Mouse (Mus musculus) CH12.LX (cell line): ENCODE measurements around the gene Macf1. TPM values are rescaled to one million over a fixed set of nuclear protein-coding genes. Genes with fewer than 3 reads are reported as not detected.

ENCODE experiments used
- DNase-seq: peaks from one replicate; pipeline ENCODE4 v3.0.0-alpha.2; 2013; ENCODE audit errors: extremely low read depth
- H3K27ac ChIP-seq: 2 replicates; pipeline ENCODE4 v1.5.1; 2012; ENCODE audit warnings: low read depth, mild to moderate bottlenecking, control low read depth, moderate library complexity; ENCODE audit not compliant: insufficient read depth
- H3K27me3 ChIP-seq: replicated peaks from 2 replicates; pipeline ENCODE3; 2012; ENCODE audit warnings: inconsistent platforms
- H3K36me3 ChIP-seq, 2 experiments: replicated peaks in 1 of 2; 2 replicates each; pipeline versions ENCODE3 to v1.6.1; 2012; ENCODE audit warnings: inconsistent platforms in 1 of 2, low read length in 1 of 2, mild to moderate bottlenecking in 1 of 2, mixed read lengths in 1 of 2, moderate library complexity in 1 of 2; ENCODE audit not compliant: control insufficient read depth in 1 of 2, insufficient read depth in 1 of 2
- H3K4me1 ChIP-seq, 2 experiments: 2 replicates each; pipeline ENCODE4 v1.6.1; 2012; ENCODE audit warnings: inconsistent platforms in 1 of 2, moderate library complexity in 1 of 2; ENCODE audit not compliant: insufficient read depth in 2 of 2, control insufficient read depth in 1 of 2
- H3K4me2 ChIP-seq: 2 replicates; pipeline ENCODE4 v1.6.1; 2012; ENCODE audit warnings: low read depth, mild to moderate bottlenecking, control low read depth; ENCODE audit not compliant: poor library complexity, insufficient read depth, severe bottlenecking
- H3K4me3 ChIP-seq, 3 experiments: fragments of 150-350 bp in 1 of 3; sonication (generic) in 1 of 3; replicated peaks in 1 of 3; 2 replicates each; pipeline versions ENCODE3 to v1.5.1; 2011 to 2012; ENCODE audit warnings: low read depth in 2 of 3, low read length in 2 of 3, mild to moderate bottlenecking in 2 of 3, moderate library complexity in 2 of 3, control low read depth in 1 of 3, improper control_type of control experiment in 1 of 3, inconsistent platforms in 1 of 3, mixed read lengths in 1 of 3; ENCODE audit not compliant: poor library complexity in 1 of 3
- H3K79me2 ChIP-seq: replicated peaks from 2 replicates; pipeline ENCODE4 v1.6.1; 2012; ENCODE audit warnings: mild to moderate bottlenecking, moderate library complexity; ENCODE audit not compliant: control insufficient read depth, poor library complexity, insufficient read depth, severe bottlenecking; ENCODE audit errors: extremely low read depth
- H3K9ac ChIP-seq: 2 replicates; pipeline ENCODE4 v1.6.1; 2012; ENCODE audit warnings: low read depth, mild to moderate bottlenecking, control low read depth, moderate library complexity; ENCODE audit not compliant: insufficient read depth
- H3K9me3 ChIP-seq: replicated peaks from 2 replicates; pipeline ENCODE3; 2012; ENCODE audit warnings: low read length, inconsistent platforms, mixed read lengths
- CTCF ChIP-seq, 2 experiments: IDR thresholded peaks in 1 of 2; conservative IDR thresholded peaks in 1 of 2; 2 replicates each; pipeline ENCODE4 v1.5.1; 2011 to 2012; ENCODE audit warnings: low read depth in 2 of 2, low read length in 2 of 2, improper control_type of control experiment in 1 of 2, inconsistent platforms in 1 of 2, mild to moderate bottlenecking in 1 of 2, moderate library complexity in 1 of 2
- ELF1 ChIP-seq: IDR thresholded peaks from 2 replicates; pipeline ENCODE4 v1.6.1; 2014; ENCODE audit warnings: low read depth, mild to moderate bottlenecking, inconsistent platforms, low read length, improper control_type of control experiment
- JUN ChIP-seq: IDR thresholded peaks from 2 replicates; pipeline ENCODE4 v1.6.1; 2011; ENCODE audit warnings: low read depth, mild to moderate bottlenecking, low read length, improper control_type of control experiment, moderate library complexity; ENCODE audit not compliant: insufficient read depth
- KAT2A ChIP-seq: IDR thresholded peaks from 2 replicates; pipeline ENCODE4 v1.6.1; 2012; ENCODE audit warnings: low read length, improper control_type of control experiment, inconsistent platforms; ENCODE audit not compliant: insufficient replicate concordance
- MAX ChIP-seq: IDR thresholded peaks from 2 replicates; pipeline ENCODE4 v1.6.1; 2011; ENCODE audit warnings: low read length, improper control_type of control experiment
- MEF2A ChIP-seq: IDR thresholded peaks from 2 replicates; pipeline ENCODE4 v1.6.1; 2014; ENCODE audit warnings: low read depth, mild to moderate bottlenecking, inconsistent platforms, low read length, improper control_type of control experiment, borderline replicate concordance
- MYC ChIP-seq: IDR thresholded peaks from 2 replicates; pipeline ENCODE4 v1.6.1; 2011; ENCODE audit warnings: low read depth, mild to moderate bottlenecking, improper control_type of control experiment, low read length
- POLR2AphosphoS2 ChIP-seq: IDR thresholded peaks from 2 replicates; pipeline ENCODE4 v1.6.1; 2011; ENCODE audit warnings: low read depth, low read length, improper control_type of control experiment
- RAD21 ChIP-seq: IDR thresholded peaks from 2 replicates; pipeline ENCODE4 v1.6.1; 2011; ENCODE audit warnings: low read depth, mild to moderate bottlenecking, low read length, improper control_type of control experiment, moderate library complexity
- RCOR1 ChIP-seq: conservative IDR thresholded peaks from 2 replicates; pipeline ENCODE4 v1.6.1; 2012; ENCODE audit warnings: low read depth, mild to moderate bottlenecking, inconsistent platforms, low read length, improper control_type of control experiment
- SIN3A ChIP-seq: IDR thresholded peaks from 2 replicates; pipeline ENCODE4 v1.6.1; 2012; ENCODE audit warnings: low read length, improper control_type of control experiment, inconsistent platforms
- TCF12 ChIP-seq: IDR thresholded peaks from 2 replicates; pipeline ENCODE4 v1.6.1; 2014; ENCODE audit warnings: low read depth, mild to moderate bottlenecking, inconsistent platforms, low read length, improper control_type of control experiment
- ZKSCAN1 ChIP-seq: IDR thresholded peaks from 2 replicates; pipeline ENCODE4 v1.6.1; 2012; ENCODE audit warnings: low read depth, inconsistent platforms, low read length, improper control_type of control experiment, borderline replicate concordance
- ZNF384 ChIP-seq: IDR thresholded peaks from 2 replicates; pipeline ENCODE4 v1.6.1; 2012; ENCODE audit warnings: low read depth, low read length, improper control_type of control experiment, inconsistent platforms
- dilution Hi-C: fragments of 300-500 bp; cut with MboI; formaldehyde crosslinking; loops from 2 replicates; pipeline ENCODE4 v1.14.3; 2020; ENCODE audit warnings: low sequenced_read_pairs; ENCODE audit not compliant: extremely low pct_unique_long_range_greater_than_20kb, extremely low pct_ligation_motif_present
- in situ Hi-C: fragments of 300-500 bp; cut with MboI; formaldehyde crosslinking; loops from 3 replicates; pipeline ENCODE4 v1.14.3; 2019; ENCODE audit warnings: low sequenced_read_pairs, low pct_ligation_motif_present, low pct_unique_long_range_greater_than_20kb, mixed read lengths
- polyA plus RNA-seq: library from polyadenylated mRNA; unstranded; fragments of >175 nt; gene quantifications from 2 replicates; pipeline ENCODE4 v1.2.1, GENCODE M21; 2012; ENCODE audit warnings: low read depth; ENCODE audit not compliant: insufficient read length
- total RNA-seq, 2 experiments: library from RNA; depleted of rRNA; stranded (reverse); fragments of 300-350 nt in 1 of 2; fragments of >200 nt in 1 of 2; gene quantifications; 2 replicates each; pipeline ENCODE4 v1.2.3; 2012 to 2014

The Macf1 gene
- total and polyA plus RNA-seq, 3 experiments, result 63.3 to 93.3 (median 77.8) TPM

DNA sequence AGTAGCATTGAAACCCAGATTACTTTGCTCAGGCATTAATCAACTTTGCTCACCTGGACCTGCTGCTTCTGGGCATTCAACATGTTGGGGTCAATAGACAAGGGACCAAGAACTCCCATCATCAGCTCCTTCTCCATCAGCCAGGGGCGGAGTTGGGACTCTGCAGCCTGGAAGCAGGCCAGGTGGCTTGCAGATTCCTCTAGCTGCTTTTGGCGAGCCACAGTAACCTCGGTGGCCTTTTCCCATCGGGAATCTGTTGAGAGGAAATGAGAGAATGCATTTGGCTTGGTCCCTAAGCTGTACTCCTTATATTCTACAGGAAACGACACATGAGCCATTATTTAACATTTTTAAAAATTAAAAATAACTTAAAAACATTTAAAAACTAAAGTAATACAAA, 245.7 kb downstream of the Macf1 start:
- H3K27me3 ChIP-seq, result no peaks in the 10 kb centered on the region
- H3K9me3 ChIP-seq, result no peaks in the 10 kb centered on the region
- H3K4me3 ChIP-seq, result no peak overlapping the region
- dilution Hi-C loops (no loop called here), in situ Hi-C loops (no loop called here)
- no peaks in the 10 kb centered on the region for H3K79me2 ChIP-seq
- peaks cover 34 to 83% of the 10 kb centered on the region in 2 experiments for H3K36me3 ChIP-seq
- no peak for DNase-seq
- H3K4me2 ChIP-seq, result no peak overlapping the region
- no peak for TF ChIP-seq JUN
- TF ChIP-seq ELF1, result no peak
- TF ChIP-seq ZKSCAN1, result no peak
- no peak for TF ChIP-seq POLR2AphosphoS2
- TF ChIP-seq MYC, result no peak
- TF ChIP-seq, all 38 proteins: peak for 0
- Histone ChIP-seq H3K27ac (no peak overlapping the region), H3K4me1 (no peaks in the 10 kb centered on the region), H3K9ac (no peak overlapping the region)

DNA sequence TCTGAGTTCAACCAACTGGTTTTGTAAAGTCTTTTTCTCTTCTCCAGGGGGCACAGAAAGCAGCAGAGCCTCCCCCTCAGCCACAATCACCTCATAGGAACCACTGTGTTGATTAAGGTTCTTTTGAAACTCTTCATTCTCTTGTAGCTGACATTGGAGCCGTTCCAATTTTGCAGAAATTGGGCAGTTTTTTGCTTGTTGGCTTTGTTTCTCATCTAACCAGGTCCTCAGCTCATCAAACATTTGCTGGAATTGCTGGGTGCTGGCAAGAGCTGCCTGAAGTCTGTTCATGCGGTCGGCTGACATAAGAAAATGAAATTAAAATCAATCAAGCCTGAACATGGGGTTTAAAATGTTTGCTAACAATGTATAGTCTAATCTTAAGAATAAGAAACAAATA, 251.0 kb downstream of the Macf1 start:
- no peak for DNase-seq
- peaks cover 0 to 22% of the 10 kb centered on the region in 2 experiments; a peak in 2 of 4 replicates for H3K4me1 ChIP-seq
- no peak overlapping the region for H3K27ac ChIP-seq
- H3K4me2 ChIP-seq, result no peak overlapping the region
- in situ Hi-C loops, result no loop called here
- no peak overlapping the region for H3K9ac ChIP-seq
- no peak overlapping the region for H3K4me3 ChIP-seq
- H3K9me3 ChIP-seq, result no peaks in the 10 kb centered on the region
- H3K79me2 ChIP-seq, result 0 out of 2 replicates have a peak, but pooled peaks cover 2% of the 10 kb centered on the region
- dilution Hi-C loops, result no loop called here
- no peaks in the 10 kb centered on the region for H3K27me3 ChIP-seq
- TF ChIP-seq CTCF (conservative IDR thresholded peaks at IDR 0.05 in 1 of 2, IDR thresholded peaks at IDR 0.05 in 1 of 2; ENCODE audit: low read depth in 2 of 2, low read length in 2 of 2) (no peak), RAD21 (no peak), KAT2A (no peak)
- peaks cover 30 to 80% of the 10 kb centered on the region in 2 experiments for H3K36me3 ChIP-seq

GRCm38 (mm10) chr4:123431936-123432335, 252.2 kb downstream of the Macf1 start:
- Histone ChIP-seq H3K4me2 (no peak overlapping the region), H3K36me3 (peaks cover 31 to 84% of the 10 kb centered on the region in 2 experiments), H3K9ac (no peak overlapping the region), H3K4me3 (no peak overlapping the region), H3K9me3 (no peaks in the 10 kb centered on the region), H3K4me1 (peaks cover 0 to 31% of the 10 kb centered on the region in 2 experiments; a peak in 2 of 4 replicates), H3K27me3 (no peaks in the 10 kb centered on the region), H3K79me2 (0 out of 2 replicates have a peak, but pooled peaks cover 2% of the 10 kb centered on the region), H3K27ac (no peak overlapping the region)
- in situ Hi-C loops (no loop called here), dilution Hi-C loops (no loop called here)
- TF ChIP-seq RCOR1 (no peak), RAD21 (peak; percentile 36), CTCF (conservative IDR thresholded peaks at IDR 0.05 in 1 of 2, IDR thresholded peaks at IDR 0.05 in 1 of 2; ENCODE audit: low read depth in 2 of 2, low read length in 2 of 2) (peak in 1 of 2 experiments; percentile 30; a peak in 1 of 4 replicates), SIN3A (no peak), MAX (no peak), TCF12 (no peak), ZNF384 (no peak), MEF2A (no peak), MYC (no peak)
- DNase-seq, result peak; percentile 42
